Mouse (Mus musculus) olfactory bulb, adult 2 months (tissue): Measurements from ENCODE around the gene Kirrel3. TPM values are rescaled to one million over a fixed set of nuclear protein-coding genes. Genes with fewer than 3 reads are reported as not detected.

Source experiments
- H3K27ac ChIP-seq: fragments of 200-500 bp; 2 replicates; pipeline ENCODE4 v1.5.1; 2012; ENCODE audit warnings: low read depth, low read length; ENCODE audit not compliant: insufficient read depth
- H3K4me1 ChIP-seq: fragments of 200-500 bp; 2 replicates; pipeline ENCODE4 v1.6.1; 2012; ENCODE audit warnings: low read length; ENCODE audit not compliant: control insufficient read depth, insufficient read depth
- H3K4me3 ChIP-seq: fragments of 200-500 bp; 2 replicates; pipeline ENCODE4 v1.5.1; 2012; ENCODE audit warnings: mild to moderate bottlenecking, low read depth, low read length, moderate library complexity; ENCODE audit not compliant: insufficient read depth
- CTCF ChIP-seq: fragments of 200-500 bp; IDR thresholded peaks from 2 replicates; pipeline ENCODE4 v1.5.1; 2012; ENCODE audit warnings: low read depth, mild to moderate bottlenecking, low read length, moderate library complexity; ENCODE audit not compliant: insufficient read depth
- POLR2A ChIP-seq: fragments of 200-500 bp; IDR thresholded peaks from 2 replicates; pipeline ENCODE4 v1.6.1; 2012; ENCODE audit warnings: mild to moderate bottlenecking, low read depth, low read length, moderate library complexity; ENCODE audit not compliant: insufficient read depth
- WGBS: fragments of 180-500 bp; shearing (Covaris S2); methylation state at CpG from one replicate; pipeline ENCODE4 v1.1.7; 2018; 5-methylcytosine and 5-hydroxymethylcytosine counted together
- polyA plus RNA-seq: library from polyadenylated mRNA; stranded (reverse); fragments of >200 nt; gene quantifications from 2 replicates; pipeline ENCODE4 v1.2.4, GENCODE M21; 2012; ENCODE audit warnings: low replicate concordance; ENCODE audit not compliant: missing spikeins, insufficient read depth, insufficient read length

Kirrel3 gene
- polyA plus RNA-seq, 1 experiment = not detected

GRCm38 (mm10) chr9:34686798-34687197 lies 201.1 kb downstream of the Kirrel3 start:
- 87% methylated on average over 6 of the region's 6 CpGs for WGBS
- Histone ChIP-seq H3K4me1 (peaks cover 10% of the 10 kb centered on the region), H3K4me3 (no peak overlapping the region), H3K27ac (no peak overlapping the region)
- TF ChIP-seq POLR2A (no peak), CTCF (no peak)

- Histone ChIP-seq H3K4me1 (peaks cover 9% of the 10 kb centered on the region), H3K27ac (no peak overlapping the region), H3K4me3 (no peak overlapping the region)
- TF ChIP-seq POLR2A (no peak), CTCF (no peak)
- 60% methylated on average over 4 of the region's 4 CpGs for WGBS
Measured at GRCm38 (mm10) chr9:34688358-34688757, 202.7 kb downstream of the Kirrel3 start.

GRCm38 (mm10) chr9:34689375-34689774 lies 203.7 kb downstream of the Kirrel3 start:
- 33% methylated on average over 3 of the region's 3 CpGs for WGBS
- H3K4me3 ChIP-seq = no peak overlapping the region
- no peak overlapping the region for H3K27ac ChIP-seq
- peaks cover 8% of the 10 kb centered on the region for H3K4me1 ChIP-seq
- TF ChIP-seq CTCF (no peak), POLR2A (no peak)

GRCm38 (mm10) chr9:34695646-34696045 lies 210.0 kb downstream of the Kirrel3 start:
- no peak for TF ChIP-seq POLR2A
- TF ChIP-seq CTCF = no peak
- H3K27ac ChIP-seq = no peak overlapping the region
- 67% methylated on average over 5 of the region's 5 CpGs for WGBS
- peaks cover 3% of the 10 kb centered on the region for H3K4me1 ChIP-seq
- no peak overlapping the region for H3K4me3 ChIP-seq

- no peak overlapping the region for H3K4me3 ChIP-seq
- peaks cover 19% of the 10 kb centered on the region for H3K4me1 ChIP-seq
- TF ChIP-seq CTCF (no peak), POLR2A (no peak)
- H3K27ac ChIP-seq = no peak overlapping the region
- WGBS = 59% methylated on average over 12 of the region's 12 CpGs
Measured at GRCm38 (mm10) chr9:34703547-34704300, 218.0 kb downstream of the Kirrel3 start.

GRCm38 (mm10) chr9:34704357-34704756 lies 218.7 kb downstream of the Kirrel3 start:
- no peak for TF ChIP-seq POLR2A
- TF ChIP-seq CTCF = no peak
- peaks cover 19% of the 10 kb centered on the region for H3K4me1 ChIP-seq
- H3K27ac ChIP-seq = no peak overlapping the region
- H3K4me3 ChIP-seq = no peak overlapping the region
- WGBS = 85% methylated on average over 2 of the region's 2 CpGs

- WGBS = 61% methylated on average over 4 of the region's 4 CpGs
- Histone ChIP-seq H3K4me3 (no peak overlapping the region), H3K27ac (no peak overlapping the region), H3K4me1 (peaks cover 19% of the 10 kb centered on the region)
- TF ChIP-seq CTCF (no peak), POLR2A (no peak)
Measured at GRCm38 (mm10) chr9:34706350-34706873, 220.7 kb downstream of the Kirrel3 start.

- no peak for TF ChIP-seq CTCF
- no peak for TF ChIP-seq POLR2A
- Histone ChIP-seq H3K4me3 (no peak overlapping the region), H3K27ac (no peak overlapping the region), H3K4me1 (peaks cover 21% of the 10 kb centered on the region)
- WGBS = 40% methylated on average over 6 of the region's 6 CpGs
Measured at GRCm38 (mm10) chr9:34708691-34709090, 223.0 kb downstream of the Kirrel3 start.

- H3K4me1 ChIP-seq = peaks cover 7% of the 10 kb centered on the region
- no peak for TF ChIP-seq CTCF
- TF ChIP-seq POLR2A = no peak
- no peak overlapping the region for H3K4me3 ChIP-seq
- no peak overlapping the region for H3K27ac ChIP-seq
- WGBS = 26% methylated on average over 1 of the region's 1 CpGs
Measured at GRCm38 (mm10) chr9:34711996-34712395, 226.3 kb downstream of the Kirrel3 start.
